Mouse (Mus musculus) stomach, embryonic 16.5 days (tissue): ENCODE data around the gene Olfr827. TPM values are rescaled to one million over a fixed set of nuclear protein-coding genes. Genes with fewer than 3 reads are reported as not detected.

Experiments used
- ATAC-seq: fragments of 200-750 bp; cut with Nextera tagmentation; 2 replicates; pipeline ENCODE4 v1.8.0; 2017; ENCODE audit warnings: moderate number of reproducible peaks, moderate TSS enrichment; ENCODE audit not compliant: insufficient read depth, low FRiP score
- H3K27ac ChIP-seq: fragments of 300-500 bp; sonication (generic); 2 replicates; pipeline ENCODE4 v1.5.1; 2014; ENCODE audit warnings: low read length
- H3K27me3 ChIP-seq: fragments of 300-500 bp; sonication (generic); 2 replicates; pipeline ENCODE4 v1.6.1; 2014; ENCODE audit warnings: low read length, control low read depth, mixed read lengths; ENCODE audit not compliant: control insufficient read depth, insufficient read depth
- H3K36me3 ChIP-seq: fragments of 300-500 bp; sonication (generic); 2 replicates; pipeline ENCODE4 v1.6.1; 2014; ENCODE audit warnings: low read length; ENCODE audit not compliant: control insufficient read depth, insufficient read depth
- H3K4me1 ChIP-seq: fragments of 300-500 bp; sonication (generic); 2 replicates; pipeline ENCODE4 v1.6.1; 2014; ENCODE audit warnings: low read length, control low read depth, mixed read lengths; ENCODE audit not compliant: control insufficient read depth, insufficient read depth
- H3K4me2 ChIP-seq: fragments of 300-500 bp; sonication (generic); 2 replicates; pipeline ENCODE4 v1.6.1; 2014; ENCODE audit warnings: low read depth, low read length, mixed read lengths
- H3K4me3 ChIP-seq: fragments of 300-500 bp; sonication (generic); replicated peaks from 2 replicates; pipeline ENCODE4 v1.5.1; 2014; ENCODE audit warnings: mild to moderate bottlenecking, low read length
- H3K9ac ChIP-seq: fragments of 300-500 bp; sonication (generic); 2 replicates; pipeline ENCODE4 v1.6.1; 2014; ENCODE audit warnings: low read length
- H3K9me3 ChIP-seq: fragments of 300-500 bp; sonication (generic); replicated peaks from 2 replicates; pipeline ENCODE4 v1.6.1; 2016; ENCODE audit warnings: low read length, control low read depth; ENCODE audit not compliant: control insufficient read depth
- WGBS: fragments of 180-500 bp; shearing (Covaris S2); extraction: QIAGEN DNeasy Blood & Tissue Kit; methylation state at CpG from one replicate; pipeline ENCODE4 v1.1.7; 2014; 5-methylcytosine and 5-hydroxymethylcytosine counted together
- polyA plus RNA-seq: library from polyadenylated mRNA; unstranded; fragments of >200 nt; fragmentation: Nextera tagmentation; extraction: Ambion mirVana; gene quantifications from 2 replicates; pipeline ENCODE4 v1.2.1, GENCODE M21; 2015

The Olfr827 gene
- not detected in 2 replicates for polyA plus RNA-seq

DNA sequence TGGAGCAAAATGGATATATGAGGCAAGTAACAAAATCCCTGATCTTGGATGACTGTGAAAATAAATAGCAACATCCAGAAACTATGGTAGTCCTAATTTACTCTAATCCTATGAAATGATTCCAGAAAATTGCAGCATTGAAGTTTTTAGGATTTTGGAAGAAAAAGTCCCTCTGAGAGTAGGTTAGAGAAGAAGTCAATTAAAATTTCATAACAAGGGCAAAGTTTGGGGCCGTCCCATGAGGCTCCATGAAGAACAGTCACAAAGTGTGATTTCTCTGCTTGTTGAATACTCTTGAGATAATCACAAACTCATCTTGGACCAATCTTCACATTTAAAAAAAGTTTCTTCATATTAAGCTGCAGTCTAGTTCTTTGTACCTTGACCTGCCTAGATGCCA lies at the start of gene Olfr827:
TSS of gene Olfr827 (minus strand) at position 101 of the 400 bp plus-strand sequence.
- Histone ChIP-seq H3K9me3 (no peaks in the 10 kb centered on the region), H3K4me1 (no peaks in the 10 kb centered on the region), H3K27ac (no peak within 1 kb of the TSS), H3K36me3 (no peaks in the 10 kb centered on the region), H3K9ac (no peak within 1 kb of the TSS), H3K4me2 (no peak within 1 kb of the TSS), H3K4me3 (no peak within 1 kb of the TSS), H3K27me3 (no peaks in the 10 kb centered on the region)
- no peak for ATAC-seq
- 80% methylated on average over 1 of the region's 1 CpGs for WGBS

- Histone ChIP-seq H3K4me3 (no peak overlapping the region), H3K27me3 (no peaks in the 10 kb centered on the region), H3K4me1 (no peaks in the 10 kb centered on the region), H3K27ac (no peak overlapping the region), H3K36me3 (no peaks in the 10 kb centered on the region), H3K9me3 (no peaks in the 10 kb centered on the region), H3K4me2 (no peak overlapping the region), H3K9ac (no peak overlapping the region)
- no peak for ATAC-seq
- 52% methylated on average over 4 of the region's 4 CpGs for WGBS
Measured at GRCm38 (mm10) chr10:130263203-130263602, 49.0 kb upstream of the Olfr827 start.

GRCm38 (mm10) chr10:130259483-130259882 lies 45.3 kb upstream of the Olfr827 start:
- no peak overlapping the region for H3K9ac ChIP-seq
- H3K4me1 ChIP-seq: no peaks in the 10 kb centered on the region
- ATAC-seq: no peak

GRCm38 (mm10) chr10:130244271-130244670 lies 30.1 kb upstream of the Olfr827 start:
- no peaks in the 10 kb centered on the region for H3K4me1 ChIP-seq
- no peak overlapping the region for H3K4me3 ChIP-seq
- no peak for ATAC-seq
- no peak overlapping the region for H3K4me2 ChIP-seq
- WGBS: 7% methylated on average over 2 of the region's 2 CpGs
- H3K36me3 ChIP-seq: no peaks in the 10 kb centered on the region
- H3K9me3 ChIP-seq: no peaks in the 10 kb centered on the region
- H3K27me3 ChIP-seq: no peaks in the 10 kb centered on the region
- H3K9ac ChIP-seq: no peak overlapping the region
- H3K27ac ChIP-seq: no peak overlapping the region

More at GRCm38 (mm10) chr10:130259483-130259882, 45.3 kb upstream of the Olfr827 start:
- WGBS: 55% methylated on average over 1 of the region's 1 CpGs
- Histone ChIP-seq H3K36me3 (no peaks in the 10 kb centered on the region), H3K27ac (no peak overlapping the region), H3K27me3 (no peaks in the 10 kb centered on the region), H3K4me2 (no peak overlapping the region), H3K9me3 (no peaks in the 10 kb centered on the region), H3K4me3 (no peak overlapping the region)

- no peaks in the 10 kb centered on the region for H3K36me3 ChIP-seq
- H3K27me3 ChIP-seq: no peaks in the 10 kb centered on the region
- no peak overlapping the region for H3K4me3 ChIP-seq
- H3K4me2 ChIP-seq: no peak overlapping the region
- H3K27ac ChIP-seq: no peak overlapping the region
- H3K9me3 ChIP-seq: no peaks in the 10 kb centered on the region
- no peaks in the 10 kb centered on the region for H3K4me1 ChIP-seq
- WGBS: 58% methylated on average over 2 of the region's 2 CpGs
- no peak for ATAC-seq
- no peak overlapping the region for H3K9ac ChIP-seq
Measured at GRCm38 (mm10) chr10:130238318-130239209, 24.4 kb upstream of the Olfr827 start.

DNA sequence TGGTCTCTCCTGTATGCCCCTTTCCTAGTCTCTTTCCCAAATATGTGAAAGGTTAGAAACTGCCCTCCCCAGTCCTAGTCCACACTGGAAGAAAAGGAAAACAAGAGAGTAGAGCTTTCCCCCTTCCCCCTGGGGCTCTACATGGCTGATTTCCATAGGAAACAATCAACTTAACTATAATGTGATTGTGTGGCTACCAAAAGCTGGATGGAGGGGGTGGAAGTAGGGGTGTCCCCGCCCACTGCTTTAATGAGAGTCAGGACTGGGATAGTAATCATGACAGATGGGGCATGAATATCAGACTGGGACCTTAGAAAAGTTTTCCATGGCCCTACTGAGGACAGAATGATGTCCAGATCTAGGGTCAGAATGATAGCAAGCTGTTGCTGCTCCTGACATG lies 20.4 kb upstream of the Olfr827 start:
- ATAC-seq: no peak
- no peaks in the 10 kb centered on the region for H3K9me3 ChIP-seq
- H3K4me3 ChIP-seq: no peak overlapping the region
- no peak overlapping the region for H3K4me2 ChIP-seq
- H3K36me3 ChIP-seq: no peaks in the 10 kb centered on the region
- H3K27ac ChIP-seq: no peak overlapping the region
- no peaks in the 10 kb centered on the region for H3K27me3 ChIP-seq
- no peaks in the 10 kb centered on the region for H3K4me1 ChIP-seq
- H3K9ac ChIP-seq: no peak overlapping the region
- 46% methylated on average over 1 of the region's 1 CpGs for WGBS

DNA sequence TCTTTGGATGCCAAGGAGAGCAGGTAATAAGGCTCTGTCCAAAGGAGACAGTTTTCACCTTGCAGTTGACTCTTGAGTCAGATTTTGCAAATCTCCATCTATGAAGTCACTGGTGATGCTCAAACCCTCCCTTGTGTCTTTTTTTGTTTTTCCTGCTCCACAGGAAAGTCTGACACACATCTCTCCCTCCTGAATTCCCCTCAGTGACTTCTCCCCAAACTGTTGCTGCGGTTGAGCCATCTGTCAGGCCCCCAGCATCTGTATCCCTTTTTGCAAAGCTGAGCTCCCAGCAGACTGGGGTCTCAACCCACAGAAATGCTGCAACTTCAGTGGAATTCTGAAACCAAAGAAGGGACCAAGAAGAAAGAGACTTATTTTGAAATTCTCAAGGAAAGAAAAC lies 17.9 kb upstream of the Olfr827 start:
- no peak for ATAC-seq
- Histone ChIP-seq H3K27ac (no peak overlapping the region), H3K9ac (no peak overlapping the region), H3K4me1 (no peaks in the 10 kb centered on the region), H3K27me3 (no peaks in the 10 kb centered on the region), H3K4me3 (no peak overlapping the region), H3K4me2 (no peak overlapping the region), H3K9me3 (no peaks in the 10 kb centered on the region), H3K36me3 (no peaks in the 10 kb centered on the region)
- WGBS: 67% methylated on average over 1 of the region's 1 CpGs

GRCm38 (mm10) chr10:130229584-130229983 lies 15.4 kb upstream of the Olfr827 start:
- 88% methylated on average over 5 of the region's 5 CpGs for WGBS

GRCm38 (mm10) chr10:130228246-130228645 lies 14.0 kb upstream of the Olfr827 start:
- WGBS: 0% methylated on average over 1 of the region's 1 CpGs
- H3K9me3 ChIP-seq: no peaks in the 10 kb centered on the region
- no peak overlapping the region for H3K4me2 ChIP-seq
- no peak overlapping the region for H3K4me3 ChIP-seq
- no peaks in the 10 kb centered on the region for H3K36me3 ChIP-seq
- no peaks in the 10 kb centered on the region for H3K27me3 ChIP-seq
- H3K9ac ChIP-seq: no peak overlapping the region
- no peak overlapping the region for H3K27ac ChIP-seq
- ATAC-seq: no peak
- H3K4me1 ChIP-seq: no peaks in the 10 kb centered on the region

More at GRCm38 (mm10) chr10:130229584-130229983, 15.4 kb upstream of the Olfr827 start:
- no peak overlapping the region for H3K9ac ChIP-seq
- no peak overlapping the region for H3K4me2 ChIP-seq
- ATAC-seq: no peak; the same call in 1 of the 2 replicates
- H3K4me1 ChIP-seq: no peaks in the 10 kb centered on the region
- no peaks in the 10 kb centered on the region for H3K27me3 ChIP-seq
- H3K27ac ChIP-seq: no peak overlapping the region
- no peaks in the 10 kb centered on the region for H3K9me3 ChIP-seq
- no peak overlapping the region for H3K4me3 ChIP-seq
- H3K36me3 ChIP-seq: no peaks in the 10 kb centered on the region
